Comparison of ENCODE assay signal across 29 mouse cellular contexts in genomic region chr12:82199286-82199685, GRCm38 (mm10).
"Had no signal": no experiment of that assay in that cellular context is flagged by ENCODE, and none has a peak within 500 bp of the region (broad histone marks: within the 10 kb centered on the region; RNA-seq: fewer than 3 reads in every experiment).

No protein-coding gene starts in this region.

- H3K27ac ChIP-seq: left cerebral cortex, adult 2 months; limb, embryonic 10.5 days; limb, embryonic 12.5 days; limb, embryonic 13.5 days; limb, embryonic 15.5 days; liver, embryonic 12.5 days; liver, embryonic 13.5 days; liver, embryonic 14.5 days; liver, embryonic 15.5 days; lung, embryonic 15.5 days; macrophage; midbrain, embryonic 10.5 days; midbrain, embryonic 12.5 days; midbrain, embryonic 13.5 days; midbrain, embryonic 15.5 days; neural tube, embryonic 12.5 days had no signal

- H3K36me3 ChIP-seq: limb, embryonic 12.5 days; limb, embryonic 15.5 days; liver, embryonic 13.5 days; liver, embryonic 15.5 days; lung, embryonic 15.5 days; midbrain, embryonic 12.5 days; midbrain, embryonic 13.5 days; midbrain, embryonic 15.5 days; neural tube, embryonic 12.5 days had no signal

- DNase-seq: layer of hippocampus, postnatal 36 days; left cerebral cortex, postnatal 4 days; liver; liver, embryonic 13.5 days; liver, postnatal 0 days; lung, embryonic 14.5 days; lung, postnatal 10 days; lung, postnatal 36 days; lung, postnatal 4 days; midbrain, embryonic 14.5 days had no signal

- H3K4me2 ChIP-seq: limb, embryonic 12.5 days; limb, embryonic 13.5 days; limb, embryonic 15.5 days; liver, embryonic 11.5 days; liver, embryonic 12.5 days; liver, embryonic 13.5 days; liver, embryonic 15.5 days; lung, embryonic 14.5 days; lung, embryonic 15.5 days; midbrain, embryonic 11.5 days; midbrain, embryonic 12.5 days; midbrain, embryonic 13.5 days; midbrain, embryonic 15.5 days; neural tube, embryonic 12.5 days had no signal

- H3K9me3 ChIP-seq: limb, embryonic 10.5 days; limb, embryonic 12.5 days; limb, embryonic 13.5 days; limb, embryonic 15.5 days; liver, embryonic 12.5 days; liver, embryonic 13.5 days; liver, embryonic 15.5 days; lung, embryonic 15.5 days; midbrain, embryonic 10.5 days; midbrain, embryonic 12.5 days; midbrain, embryonic 13.5 days; midbrain, embryonic 15.5 days; neural tube, embryonic 12.5 days had no signal

- H3K27me3 ChIP-seq: limb, embryonic 12.5 days; limb, embryonic 13.5 days; limb, embryonic 15.5 days; liver, embryonic 12.5 days; liver, embryonic 13.5 days; liver, embryonic 15.5 days; lung, embryonic 15.5 days; midbrain, embryonic 12.5 days; midbrain, embryonic 13.5 days; midbrain, embryonic 15.5 days; neural tube, embryonic 12.5 days had no signal

- H3K9ac ChIP-seq: limb, embryonic 12.5 days; limb, embryonic 13.5 days; limb, embryonic 15.5 days; liver, embryonic 12.5 days; liver, embryonic 13.5 days; liver, embryonic 14.5 days; liver, embryonic 15.5 days; liver, postnatal 0 days; lung, embryonic 14.5 days; lung, embryonic 15.5 days; midbrain, embryonic 12.5 days; midbrain, embryonic 13.5 days; midbrain, embryonic 15.5 days; neural tube, embryonic 12.5 days had no signal

- H3K4me3 ChIP-seq: left cerebral cortex, adult 2 months; limb, embryonic 10.5 days; limb, embryonic 12.5 days; limb, embryonic 13.5 days; limb, embryonic 15.5 days; liver, embryonic 12.5 days; liver, embryonic 13.5 days; liver, embryonic 15.5 days; lung, embryonic 15.5 days; midbrain, embryonic 10.5 days; midbrain, embryonic 12.5 days; midbrain, embryonic 13.5 days; midbrain, embryonic 15.5 days; myocyte; neural tube, embryonic 12.5 days had no signal

- ATAC-seq: liver, embryonic 12.5 days; liver, postnatal 0 days; midbrain, embryonic 13.5 days; midbrain, embryonic 15.5 days; midbrain, embryonic 16.5 days had no signal
